Mouse (Mus musculus): ENCODE measurements around the gene Aig1.

DNA sequence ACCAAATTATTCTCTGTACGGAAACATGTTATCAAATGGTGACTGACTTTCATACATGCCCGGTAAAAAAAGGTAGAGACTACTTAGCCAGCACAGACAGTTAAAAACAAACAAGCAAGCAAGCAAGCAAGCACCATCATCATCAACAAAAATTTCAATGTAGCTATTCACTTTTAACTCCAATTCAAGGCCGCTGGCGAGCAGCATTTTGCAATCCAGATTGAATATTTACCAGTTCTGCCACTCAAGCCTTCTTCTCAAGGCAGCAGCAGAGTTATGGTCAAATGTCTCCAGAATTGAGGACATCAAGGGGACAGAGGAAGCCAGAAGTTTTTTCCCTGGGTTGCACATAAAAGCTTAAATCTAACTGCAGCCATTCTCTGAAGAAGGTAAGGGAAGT, 216.7 kb downstream of the Aig1 start:
- TF ChIP-seq CTCF (IDR thresholded peaks at IDR 0.05; ENCODE audit: low read depth, low read length): no peak
- no peak for TF ChIP-seq POLR2A (IDR thresholded peaks at IDR 0.05; ENCODE audit: insufficient read depth, low read length)
